Mouse (Mus musculus): ENCODE data around the gene Lpgat1. TPM values are rescaled to one million over a fixed set of nuclear protein-coding genes. Genes with fewer than 3 reads are reported as not detected.

Lpgat1 gene
- polyA plus RNA-seq, 1 experiment from 2014 or later, result 29.9 TPM

Other genes starting within 250 kb of the Lpgat1 start
- 6.5 and 12.0 TPM in 2 replicates for gene Dtl, start 142.3 kb upstream of the Lpgat1 start, polyA plus RNA-seq (2015; fragmentation: Nextera tagmentation; extraction: Ambion mirVana)
- gene Ints7, start 142.2 kb upstream of the Lpgat1 start, polyA plus RNA-seq (2015; fragmentation: Nextera tagmentation; extraction: Ambion mirVana), result 38.9 and 40.1 TPM in 2 replicates
- gene Nek2, start 103.6 kb downstream of the Lpgat1 start, polyA plus RNA-seq (2015; fragmentation: Nextera tagmentation; extraction: Ambion mirVana), result 6.0 and 9.1 TPM in 2 replicates
- gene Slc30a1, start 188.9 kb downstream of the Lpgat1 start, polyA plus RNA-seq (2015; fragmentation: Nextera tagmentation; extraction: Ambion mirVana), result 3.5 and 3.6 TPM in 2 replicates